Mouse (Mus musculus) lung, adult 2 months (tissue): Measurements from ENCODE around the gene 1700024B05Rik.
"Not testable (repeated sequence)": the region's sequence is repeated elsewhere in the genome, so short reads cannot be mapped to it uniquely, and the experiment has no call there.

Source experiments
- CTCF ChIP-seq: fragments of 200-500 bp; IDR thresholded peaks from 2 replicates; pipeline ENCODE4 v1.5.1; 2011; ENCODE audit warnings: mild to moderate bottlenecking, low read length, control low read depth; ENCODE audit not compliant: insufficient read depth
- POLR2A ChIP-seq: fragments of 200-500 bp; IDR thresholded peaks from 2 replicates; pipeline ENCODE4 v1.6.1; 2011; ENCODE audit warnings: low read depth, mild to moderate bottlenecking, control low read depth, low read length, borderline replicate concordance; ENCODE audit errors: extremely low read depth

DNA sequence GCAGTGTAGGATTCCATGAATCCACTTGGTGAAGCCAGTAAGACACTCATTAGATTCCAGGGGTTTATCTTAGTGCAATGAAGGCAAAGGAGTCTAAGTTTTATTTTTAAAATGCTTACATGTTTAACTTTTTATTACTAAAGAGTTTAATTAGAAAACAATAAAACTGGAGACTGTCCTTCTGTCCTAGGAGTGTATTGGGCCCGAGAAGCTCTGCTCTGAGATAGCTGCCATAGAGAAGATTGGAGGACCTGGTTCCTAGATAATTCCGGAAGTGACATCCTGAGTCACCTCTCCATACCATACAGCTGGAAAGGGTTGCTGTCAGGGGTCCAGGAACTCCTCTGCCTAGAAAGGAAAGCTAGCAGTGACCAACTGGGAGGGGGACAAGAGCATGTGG is at the start of gene 1700024B05Rik:
- TF ChIP-seq POLR2A, CTCF: not testable (repeated sequence)
